Mouse (Mus musculus) MEL-GATA-1-ER (cell line): ENCODE results near the gene Wnt10b.

Experiments
- DNase-seq: peaks from one replicate; pipeline ENCODE4 v3.0.0-alpha.2; 2012; ENCODE audit warnings: low read depth; ENCODE audit errors: extremely low read depth

Wnt10b gene

GRCm38 (mm10) chr15:98730790-98731189 is 47.2 kb downstream of the Wnt10b start:
- no peak for DNase-seq

GRCm38 (mm10) chr15:98729791-98730545 is 48.0 kb downstream of the Wnt10b start:
- no peak for DNase-seq

GRCm38 (mm10) chr15:98728366-98728765 is 49.6 kb downstream of the Wnt10b start:
- DNase-seq = no peak

GRCm38 (mm10) chr15:98727443-98728321 is 50.3 kb downstream of the Wnt10b start, which contains the start of gene Fkbp11:
Gene Fkbp11, minus strand, starts transcription at chr15:98728198.
- peak; percentile 60 for DNase-seq

GRCm38 (mm10) chr15:98726746-98727145 is 51.2 kb downstream of the Wnt10b start:
- no peak for DNase-seq

- no peak for DNase-seq
Observed at GRCm38 (mm10) chr15:98726079-98726478, 51.9 kb downstream of the Wnt10b start.

GRCm38 (mm10) chr15:98724441-98724840 is 53.5 kb downstream of the Wnt10b start:
- no peak for DNase-seq

- no peak for DNase-seq
Observed at GRCm38 (mm10) chr15:98722854-98723253, 55.1 kb downstream of the Wnt10b start.

- no peak for DNase-seq
Observed at GRCm38 (mm10) chr15:98722191-98722590, 55.8 kb downstream of the Wnt10b start.
